Mouse (Mus musculus) G1E (cell line): ENCODE measurements around the gene Zc3hav1. TPM values are rescaled to one million over a fixed set of nuclear protein-coding genes. Genes with fewer than 3 reads are reported as not detected.

Experiments used
- ATAC-seq: 2 replicates; pipeline ENCODE4 v1.8.0; 2016; ENCODE audit warnings: mild to moderate bottlenecking; ENCODE audit not compliant: insufficient number of reproducible peaks, poor library complexity, low FRiP score, severe bottlenecking; ENCODE audit errors: extremely low read depth
- DNase-seq: peaks from one replicate; pipeline ENCODE4 v3.0.0; 2012; ENCODE audit warnings: low spot score
- H3K27me3 ChIP-seq: 2 replicates; pipeline ENCODE4 v1.6.1; 2012; ENCODE audit warnings: mild to moderate bottlenecking, low read length, inconsistent platforms; ENCODE audit not compliant: insufficient read depth
- H3K36me3 ChIP-seq: replicated peaks from 2 replicates; pipeline ENCODE3; 2012; ENCODE audit warnings: mild to moderate bottlenecking, inconsistent platforms
- H3K4me1 ChIP-seq: 2 replicates; pipeline ENCODE4 v1.6.1; 2012; ENCODE audit warnings: low read depth, low read length, inconsistent platforms, mixed read lengths; ENCODE audit not compliant: insufficient read depth
- H3K4me3 ChIP-seq: 2 replicates; pipeline ENCODE4 v1.5.1; 2012; ENCODE audit warnings: low read depth, mild to moderate bottlenecking, inconsistent platforms, low read length, moderate library complexity, mixed read lengths
- H3K9me3 ChIP-seq: replicated peaks from 2 replicates; pipeline ENCODE4 v1.6.1; 2012; ENCODE audit warnings: inconsistent platforms
- CTCF ChIP-seq: IDR thresholded peaks from 2 replicates; pipeline ENCODE4 v1.5.1; 2012; ENCODE audit warnings: low read depth, low read length, inconsistent platforms, mixed read lengths
- GATA1 ChIP-seq: IDR thresholded peaks from 2 replicates; pipeline ENCODE4 v1.6.1; 2012; ENCODE audit warnings: borderline replicate concordance, low read length, inconsistent platforms, mixed read lengths
- GATA2 ChIP-seq: IDR thresholded peaks from 2 replicates; pipeline ENCODE4 v1.6.1; 2012; ENCODE audit warnings: low read depth, low read length, inconsistent platforms, borderline replicate concordance
- POLR2AphosphoS5 ChIP-seq: IDR thresholded peaks from 2 replicates; pipeline ENCODE4 v1.6.1; 2012; ENCODE audit warnings: low read depth, low read length, inconsistent platforms; ENCODE audit not compliant: insufficient replicate concordance
- TAL1 ChIP-seq: conservative IDR thresholded peaks from 2 replicates; pipeline ENCODE4 v1.6.1; 2012; ENCODE audit warnings: low read depth, low read length, inconsistent platforms, mixed read lengths
- polyA plus RNA-seq: library from polyadenylated mRNA; stranded (reverse); fragments of >175 nt; gene quantifications from 2 replicates; pipeline ENCODE4 v1.2.3, GENCODE M21; 2012
- total RNA-seq, 2 experiments: library from RNA; stranded (forward) in 1 of 2; stranded (reverse) in 1 of 2; fragments of 200-1000 nt in 1 of 2; fragments of >200 nt in 1 of 2; fragmentation: Nextera tagmentation in 1 of 2; gene quantifications; 2 replicates each; pipeline ENCODE4 v1.2.3; 2014 to 2017

Zc3hav1 gene
- total and polyA plus RNA-seq, 3 experiments: 45.8 to 217 (median 112) TPM

- TF ChIP-seq TAL1: 0 out of 2 replicates have a peak, but pooled peaks have one; percentile 6
- TF ChIP-seq GATA1: no peak
- Histone ChIP-seq H3K36me3 (peaks cover 35% of the 10 kb centered on the region), H3K27me3 (no peaks in the 10 kb centered on the region), H3K9me3 (no peaks in the 10 kb centered on the region), H3K4me3 (peak overlapping the region; percentile 97), H3K4me1 (peaks cover 59% of the 10 kb centered on the region)
- ATAC-seq (no peak), DNase-seq (no peak)
Measured at GRCm38 (mm10) chr6:38353181-38353580, 1.2 kb downstream of the Zc3hav1 start.

GRCm38 (mm10) chr6:38352451-38352850, 2.0 kb downstream of the Zc3hav1 start:
- no peaks in the 10 kb centered on the region for H3K27me3 ChIP-seq
- no peak for ATAC-seq
- H3K36me3 ChIP-seq: peaks cover 42% of the 10 kb centered on the region
- no peaks in the 10 kb centered on the region for H3K9me3 ChIP-seq
- H3K4me3 ChIP-seq: peak overlapping the region; percentile 97
- TF ChIP-seq CTCF: no peak
- TF ChIP-seq POLR2AphosphoS5: no peak
- TF ChIP-seq GATA2: no peak
- no peak for TF ChIP-seq GATA1
- peaks cover 59% of the 10 kb centered on the region for H3K4me1 ChIP-seq
- DNase-seq: no peak

- Histone ChIP-seq H3K4me3 (peak overlapping the region; percentile 97), H3K9me3 (no peaks in the 10 kb centered on the region), H3K27me3 (no peaks in the 10 kb centered on the region), H3K36me3 (peaks cover 44% of the 10 kb centered on the region), H3K4me1 (peaks cover 62% of the 10 kb centered on the region)
- DNase-seq (no peak), ATAC-seq (no peak)
- TF ChIP-seq GATA1 (no peak), CTCF (no peak), TAL1 (no peak), GATA2 (no peak), POLR2AphosphoS5 (no peak)
Measured at GRCm38 (mm10) chr6:38351930-38352329, 2.5 kb downstream of the Zc3hav1 start.

- no peak for ATAC-seq
- Histone ChIP-seq H3K4me1 (peaks cover 63% of the 10 kb centered on the region), H3K9me3 (no peaks in the 10 kb centered on the region), H3K4me3 (peak overlapping the region; percentile 21; the same call in 1 of the 2 replicates), H3K27me3 (no peaks in the 10 kb centered on the region), H3K36me3 (peaks cover 49% of the 10 kb centered on the region)
- no peak for DNase-seq
- TF ChIP-seq GATA2 (no peak), POLR2AphosphoS5 (no peak), GATA1 (no peak), CTCF (no peak), TAL1 (no peak)
Measured at GRCm38 (mm10) chr6:38349806-38350205, 4.6 kb downstream of the Zc3hav1 start.

GRCm38 (mm10) chr6:38348811-38349453, 5.5 kb downstream of the Zc3hav1 start:
- DNase-seq (no peak), ATAC-seq (no peak)
- peaks cover 72% of the 10 kb centered on the region for H3K4me1 ChIP-seq
- no peak overlapping the region; the same call in 1 of the 2 replicates for H3K4me3 ChIP-seq
- no peaks in the 10 kb centered on the region for H3K9me3 ChIP-seq
- TF ChIP-seq POLR2AphosphoS5 (no peak), TAL1 (no peak), GATA2 (no peak), CTCF (no peak), GATA1 (no peak)
- H3K36me3 ChIP-seq: peaks cover 56% of the 10 kb centered on the region
- H3K27me3 ChIP-seq: no peaks in the 10 kb centered on the region

GRCm38 (mm10) chr6:38347875-38348274, 6.5 kb downstream of the Zc3hav1 start:
- H3K36me3 ChIP-seq: peaks cover 58% of the 10 kb centered on the region
- DNase-seq (no peak), ATAC-seq (no peak)
- H3K27me3 ChIP-seq: no peaks in the 10 kb centered on the region
- H3K4me3 ChIP-seq: no peak overlapping the region
- no peaks in the 10 kb centered on the region for H3K9me3 ChIP-seq
- peaks cover 83% of the 10 kb centered on the region for H3K4me1 ChIP-seq
- TF ChIP-seq TAL1 (no peak), POLR2AphosphoS5 (no peak), CTCF (no peak), GATA2 (no peak), GATA1 (no peak)
